Mouse (Mus musculus) cerebellum, postnatal 25 days (tissue): Measurements from ENCODE around the gene Phgr1.

Experiments
- DNase-seq, 2 experiments: peaks; one replicate each; pipeline ENCODE4 v3.0.0; 2021; ENCODE audit warnings: mixed read lengths in 2 of 2

Gene Phgr1

GRCm38 (mm10) chr2:118779504-118780480 lies 7.2 kb downstream of the Phgr1 start, which contains the start of gene Disp2:
TSS of gene Disp2 (plus strand) at chr2:118779719.
- DNase-seq: peak; percentile 94 to 97

- DNase-seq: no peak
Observed at GRCm38 (mm10) chr2:118781115-118781514, 8.5 kb downstream of the Phgr1 start.

- no peak for DNase-seq
Observed at GRCm38 (mm10) chr2:118782303-118782702, 9.7 kb downstream of the Phgr1 start.

- DNase-seq: no peak
Observed at GRCm38 (mm10) chr2:118783093-118783492, 10.5 kb downstream of the Phgr1 start.

GRCm38 (mm10) chr2:118783663-118784062 lies 11.1 kb downstream of the Phgr1 start:
- DNase-seq: no peak

- DNase-seq: no peak
Observed at GRCm38 (mm10) chr2:118786525-118786924, 14.0 kb downstream of the Phgr1 start.

- peak; percentile 85 to 90 for DNase-seq
Observed at GRCm38 (mm10) chr2:118789501-118789900, 16.9 kb downstream of the Phgr1 start.

GRCm38 (mm10) chr2:118790221-118790550 lies 17.6 kb downstream of the Phgr1 start:
- DNase-seq: no peak

GRCm38 (mm10) chr2:118790551-118791525 lies 18.3 kb downstream of the Phgr1 start:
- peak; percentile 86 to 91 for DNase-seq

GRCm38 (mm10) chr2:118791591-118792258 lies 19.2 kb downstream of the Phgr1 start:
- peak; percentile 48 to 67 for DNase-seq

- peak in 1 of 2 experiments; percentile 37 for DNase-seq
Observed at GRCm38 (mm10) chr2:118792259-118792613, 19.7 kb downstream of the Phgr1 start.

- DNase-seq: no peak
Observed at GRCm38 (mm10) chr2:118793636-118794035, 21.1 kb downstream of the Phgr1 start.

GRCm38 (mm10) chr2:118802542-118803118 lies 30.1 kb downstream of the Phgr1 start:
- no peak for DNase-seq

- no peak for DNase-seq
Observed at GRCm38 (mm10) chr2:118804474-118804873, 31.9 kb downstream of the Phgr1 start.

- DNase-seq: no peak
Observed at GRCm38 (mm10) chr2:118805137-118805536, 32.6 kb downstream of the Phgr1 start.

- no peak for DNase-seq
Observed at GRCm38 (mm10) chr2:118805756-118806155, 33.2 kb downstream of the Phgr1 start.

GRCm38 (mm10) chr2:118806860-118807259 lies 34.3 kb downstream of the Phgr1 start:
- DNase-seq: peak; percentile 75 to 79

- DNase-seq: no peak
Observed at GRCm38 (mm10) chr2:118810861-118811260, 38.3 kb downstream of the Phgr1 start.

- no peak for DNase-seq
Observed at GRCm38 (mm10) chr2:118812724-118813123, 40.2 kb downstream of the Phgr1 start.

- DNase-seq: peak; percentile 84 to 90
Observed at GRCm38 (mm10) chr2:118813981-118814836, 41.6 kb downstream of the Phgr1 start, which contains the start of gene Knstrn. TSS of gene Knstrn (plus strand) at chr2:118814003.

GRCm38 (mm10) chr2:118822800-118823199 lies 50.2 kb downstream of the Phgr1 start:
- DNase-seq: no peak
